Mouse (Mus musculus) forebrain, embryonic 10.5 days (tissue): ENCODE results near the gene Carm1. TPM values are rescaled to one million over a fixed set of nuclear protein-coding genes. Genes with fewer than 3 reads are reported as not detected.

Experiments used
- DNase-seq: peaks from one replicate; pipeline ENCODE4 v3.0.0-alpha.2; 2017; ENCODE audit warnings: low spot score; ENCODE audit errors: extremely low spot score
- H3K27ac ChIP-seq: fragments of 300-500 bp; sonication (generic); 2 replicates; pipeline ENCODE4 v1.5.1; 2016; ENCODE audit warnings: mild to moderate bottlenecking
- H3K27me3 ChIP-seq: fragments of 300-500 bp; sonication (generic); 2 replicates; pipeline ENCODE4 v1.6.1; 2016; ENCODE audit warnings: mild to moderate bottlenecking; ENCODE audit not compliant: poor library complexity, severe bottlenecking
- H3K36me3 ChIP-seq: fragments of 300-500 bp; sonication (generic); replicated peaks from 2 replicates; pipeline ENCODE4 v1.6.1; 2016; ENCODE audit warnings: mild to moderate bottlenecking, moderate library complexity
- H3K4me1 ChIP-seq: fragments of 300-500 bp; sonication (generic); 2 replicates; pipeline ENCODE4 v1.6.1; 2016
- H3K4me3 ChIP-seq: fragments of 300-500 bp; sonication (generic); 2 replicates; pipeline ENCODE4 v1.5.1; 2016; ENCODE audit warnings: mild to moderate bottlenecking, moderate library complexity
- H3K9me3 ChIP-seq: fragments of 300-500 bp; sonication (generic); 2 replicates; pipeline ENCODE4 v1.6.1; 2016; ENCODE audit warnings: mild to moderate bottlenecking, moderate library complexity
- WGBS: fragments of 180-500 bp; shearing (Covaris S2); methylation state at CpG from one replicate; pipeline ENCODE4 v1.1.7; 2016; 5-methylcytosine and 5-hydroxymethylcytosine counted together
- polyA plus RNA-seq: library from polyadenylated mRNA; unstranded; fragments of >200 nt; fragmentation: Nextera tagmentation; extraction: Ambion mirVana; gene quantifications from 2 replicates; pipeline ENCODE4 v1.2.1, GENCODE M21; 2016

The Carm1 gene
- polyA plus RNA-seq, 1 experiment from 2014 or later = 58.3 TPM

DNA sequence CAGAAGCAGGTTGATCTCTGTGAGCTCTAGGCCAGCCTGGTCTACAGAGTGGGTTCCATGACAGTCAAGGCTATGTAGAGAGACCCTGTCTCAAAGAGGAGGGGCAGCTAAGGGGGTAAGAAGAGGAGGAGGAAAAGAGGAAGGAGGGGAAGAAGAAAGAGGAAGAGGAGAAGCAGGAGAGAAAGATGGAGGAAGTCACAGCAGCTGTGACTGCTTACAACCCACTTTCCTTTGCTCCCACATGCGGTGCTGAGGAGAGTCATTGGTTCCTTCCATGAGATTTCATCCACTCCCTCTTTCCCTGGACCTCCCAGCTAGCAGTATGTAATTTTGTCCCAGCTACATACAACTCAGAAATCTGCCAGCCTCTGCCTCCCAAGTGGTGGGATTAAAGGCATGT is 60.0 kb downstream of the Carm1 start:
- Histone ChIP-seq H3K27me3 (no peaks in the 10 kb centered on the region), H3K27ac (no peak overlapping the region), H3K4me3 (no peak overlapping the region), H3K36me3 (no peaks in the 10 kb centered on the region), H3K4me1 (no peaks in the 10 kb centered on the region), H3K9me3 (no peaks in the 10 kb centered on the region)
- WGBS = 77% methylated on average over 1 of the region's 1 CpGs
- DNase-seq = no peak

DNA sequence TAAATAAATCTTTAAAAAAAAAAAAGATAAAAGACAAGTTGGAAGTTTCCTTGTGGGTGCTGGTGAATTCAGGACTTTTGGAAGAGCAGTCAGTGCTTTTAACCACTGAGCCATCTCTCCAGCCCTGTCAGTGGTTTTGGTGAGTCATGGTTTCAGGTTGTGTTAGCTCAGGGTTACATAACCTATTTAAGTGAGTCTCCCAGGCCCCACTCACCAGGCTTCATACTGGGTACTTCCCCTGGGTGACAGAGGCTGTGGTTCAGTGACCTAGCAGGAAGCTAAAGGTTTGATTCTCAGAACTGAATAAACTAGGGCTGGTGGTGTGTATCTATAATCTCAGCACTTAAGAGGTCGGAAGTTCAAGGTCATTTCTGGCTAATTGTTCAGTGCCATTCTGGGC is 63.2 kb downstream of the Carm1 start:
- Histone ChIP-seq H3K27ac (no peak overlapping the region), H3K36me3 (no peaks in the 10 kb centered on the region), H3K27me3 (no peaks in the 10 kb centered on the region), H3K4me3 (no peak overlapping the region), H3K9me3 (no peaks in the 10 kb centered on the region), H3K4me1 (peaks cover 4% of the 10 kb centered on the region)
- DNase-seq = no peak
- 96% methylated on average over 1 of the region's 1 CpGs for WGBS

DNA sequence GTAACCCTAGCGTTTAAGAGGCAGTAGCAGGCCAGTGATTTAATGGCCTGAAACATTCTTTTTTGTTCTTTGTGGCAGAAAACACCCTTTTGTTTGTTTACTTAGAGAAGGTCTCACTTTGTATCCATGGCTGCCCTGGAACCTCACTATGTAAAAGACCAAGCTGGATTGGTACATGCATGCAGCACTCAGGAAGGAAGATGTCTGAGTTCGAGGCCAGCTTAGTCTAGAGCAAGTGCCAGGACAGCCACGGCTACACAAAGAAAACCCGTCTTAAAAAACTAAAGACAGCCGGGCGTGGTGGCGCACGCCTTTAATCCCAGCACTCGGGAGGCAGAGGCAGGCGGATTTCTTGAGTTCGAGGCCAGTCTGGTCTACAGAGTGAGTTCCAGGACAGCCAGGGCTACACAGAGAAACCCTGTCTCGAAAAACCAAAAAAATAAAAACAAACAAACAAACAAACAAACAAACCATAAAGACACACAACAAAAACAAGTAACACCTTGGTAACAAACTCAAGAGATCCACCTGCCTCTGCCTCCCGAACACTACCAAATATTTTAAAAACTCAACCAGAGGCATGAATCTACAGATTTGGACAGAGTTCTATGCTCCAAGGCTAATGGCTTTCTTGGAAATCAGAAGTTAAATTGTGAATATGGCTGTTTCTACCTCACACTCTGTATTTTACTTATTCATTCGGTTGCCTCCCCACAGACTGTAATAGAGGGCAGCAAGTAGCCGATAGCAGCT is 68.3 kb downstream of the Carm1 start:
- no peaks in the 10 kb centered on the region for H3K9me3 ChIP-seq
- peaks cover 22% of the 10 kb centered on the region for H3K36me3 ChIP-seq
- peak overlapping the region; percentile 76 for H3K4me3 ChIP-seq
- peak overlapping the region; percentile 99 for H3K27ac ChIP-seq
- peaks cover 28% of the 10 kb centered on the region for H3K4me1 ChIP-seq
- WGBS = 79% methylated on average over 15 of the region's 15 CpGs
- no peaks in the 10 kb centered on the region for H3K27me3 ChIP-seq
- no peak for DNase-seq

- Histone ChIP-seq H3K27me3 (no peaks in the 10 kb centered on the region), H3K4me1 (peaks cover 28% of the 10 kb centered on the region), H3K4me3 (peak within 1 kb of the TSS; percentile 76), H3K9me3 (no peaks in the 10 kb centered on the region), H3K36me3 (peaks cover 27% of the 10 kb centered on the region), H3K27ac (peak within 1 kb of the TSS; percentile 99)
- peak; percentile 100 for DNase-seq
- WGBS = under 1% methylated on average over 45 of the region's 45 CpGs
These were observed 69.0 kb downstream of the Carm1 start, which contains the start of gene Smarca4 for GRCm38 (mm10) chr9:21615617-21616231. Gene Smarca4, plus strand, starts transcription at chr9:21616169.

DNA sequence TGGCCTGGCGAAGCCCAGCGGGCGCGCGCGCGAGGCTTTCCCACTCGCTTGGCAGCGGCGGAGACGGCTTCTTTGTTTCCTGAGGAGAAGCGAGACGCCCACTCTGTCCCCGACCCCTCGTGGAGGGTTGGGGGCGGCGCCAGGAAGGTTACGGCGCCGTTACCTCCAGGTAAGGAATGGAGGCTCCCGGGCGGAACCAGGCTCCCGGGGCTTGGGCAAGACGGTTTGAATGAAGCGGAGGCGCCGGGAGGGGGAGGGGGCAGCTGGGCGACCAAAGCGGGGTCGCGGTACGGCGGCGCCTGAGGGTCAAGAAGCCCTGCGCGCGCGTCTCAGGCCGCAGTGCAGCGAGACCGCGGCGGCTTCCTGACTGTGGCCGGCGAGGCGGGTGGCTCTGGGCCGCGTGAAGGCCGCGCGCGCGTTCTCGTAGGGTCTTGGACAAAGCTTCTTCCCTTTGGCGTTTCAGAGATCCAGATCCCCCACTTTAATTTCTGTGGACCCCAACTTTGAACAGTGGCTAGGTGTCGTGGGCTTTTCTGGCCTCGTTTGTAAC is 69.6 kb downstream of the Carm1 start:
- Histone ChIP-seq H3K27ac (peak overlapping the region; percentile 99), H3K9me3 (no peaks in the 10 kb centered on the region), H3K4me1 (peaks cover 28% of the 10 kb centered on the region), H3K4me3 (peak overlapping the region; percentile 76), H3K27me3 (no peaks in the 10 kb centered on the region), H3K36me3 (peaks cover 33% of the 10 kb centered on the region)
- DNase-seq = peak; percentile 89
- under 1% methylated on average over 57 of the region's 57 CpGs for WGBS

- Histone ChIP-seq H3K27ac (peak overlapping the region; percentile 99), H3K27me3 (no peaks in the 10 kb centered on the region), H3K9me3 (no peaks in the 10 kb centered on the region), H3K4me3 (peak overlapping the region; percentile 76), H3K36me3 (peaks cover 41% of the 10 kb centered on the region), H3K4me1 (peaks cover 28% of the 10 kb centered on the region)
- DNase-seq = peak; percentile 33
- 12% methylated on average over 10 of the region's 10 CpGs for WGBS
These were observed 70.4 kb downstream of the Carm1 start for GRCm38 (mm10) chr9:21617066-21617465.

GRCm38 (mm10) chr9:21620229-21620628 is 73.5 kb downstream of the Carm1 start:
- H3K36me3 ChIP-seq = peaks cover 58% of the 10 kb centered on the region
- WGBS = 94% methylated on average over 4 of the region's 4 CpGs
- H3K9me3 ChIP-seq = no peaks in the 10 kb centered on the region
- H3K27ac ChIP-seq = no peak overlapping the region
- peaks cover 20% of the 10 kb centered on the region for H3K4me1 ChIP-seq
- no peak overlapping the region for H3K4me3 ChIP-seq
- H3K27me3 ChIP-seq = no peaks in the 10 kb centered on the region
- no peak for DNase-seq

DNA sequence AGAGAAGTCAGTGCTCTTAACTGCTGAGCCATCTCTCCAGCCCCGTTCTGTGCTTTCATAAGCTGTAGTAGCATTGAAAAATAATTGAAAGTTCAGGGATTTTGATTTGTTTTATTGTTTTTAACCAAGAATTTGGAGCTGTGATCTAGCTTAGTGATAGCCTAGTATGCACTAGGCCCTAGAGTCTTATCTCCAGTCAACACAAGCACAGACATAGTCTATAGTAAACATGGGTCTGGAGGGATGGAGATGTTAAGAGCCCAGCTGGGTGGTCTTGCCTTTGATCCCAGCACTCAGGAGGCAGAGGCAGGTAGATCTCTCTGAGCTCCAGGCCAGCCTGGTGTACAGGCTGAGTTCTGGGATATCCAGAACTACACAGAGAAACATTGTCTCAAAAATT is 76.0 kb downstream of the Carm1 start:
- no peaks in the 10 kb centered on the region for H3K27me3 ChIP-seq
- H3K27ac ChIP-seq = no peak overlapping the region
- WGBS = 100% methylated on average over 1 of the region's 1 CpGs
- no peak for DNase-seq
- no peak overlapping the region for H3K4me3 ChIP-seq
- H3K9me3 ChIP-seq = no peaks in the 10 kb centered on the region
- H3K4me1 ChIP-seq = peaks cover 11% of the 10 kb centered on the region
- peaks cover 70% of the 10 kb centered on the region for H3K36me3 ChIP-seq

- Histone ChIP-seq H3K9me3 (no peaks in the 10 kb centered on the region), H3K27ac (no peak overlapping the region), H3K4me3 (no peak overlapping the region), H3K36me3 (peaks cover 58% of the 10 kb centered on the region), H3K27me3 (no peaks in the 10 kb centered on the region), H3K4me1 (no peaks in the 10 kb centered on the region)
- WGBS = 95% methylated on average over 10 of the region's 10 CpGs
- DNase-seq = no peak
These were observed 78.9 kb downstream of the Carm1 start for GRCm38 (mm10) chr9:21625342-21626339.

- no peaks in the 10 kb centered on the region for H3K4me1 ChIP-seq
- H3K27ac ChIP-seq = no peak overlapping the region
- no peaks in the 10 kb centered on the region for H3K9me3 ChIP-seq
- H3K36me3 ChIP-seq = peaks cover 58% of the 10 kb centered on the region
- no peak for DNase-seq
- H3K4me3 ChIP-seq = no peak overlapping the region
- H3K27me3 ChIP-seq = no peaks in the 10 kb centered on the region
These were observed 79.9 kb downstream of the Carm1 start for GRCm38 (mm10) chr9:21626571-21626970.

DNA sequence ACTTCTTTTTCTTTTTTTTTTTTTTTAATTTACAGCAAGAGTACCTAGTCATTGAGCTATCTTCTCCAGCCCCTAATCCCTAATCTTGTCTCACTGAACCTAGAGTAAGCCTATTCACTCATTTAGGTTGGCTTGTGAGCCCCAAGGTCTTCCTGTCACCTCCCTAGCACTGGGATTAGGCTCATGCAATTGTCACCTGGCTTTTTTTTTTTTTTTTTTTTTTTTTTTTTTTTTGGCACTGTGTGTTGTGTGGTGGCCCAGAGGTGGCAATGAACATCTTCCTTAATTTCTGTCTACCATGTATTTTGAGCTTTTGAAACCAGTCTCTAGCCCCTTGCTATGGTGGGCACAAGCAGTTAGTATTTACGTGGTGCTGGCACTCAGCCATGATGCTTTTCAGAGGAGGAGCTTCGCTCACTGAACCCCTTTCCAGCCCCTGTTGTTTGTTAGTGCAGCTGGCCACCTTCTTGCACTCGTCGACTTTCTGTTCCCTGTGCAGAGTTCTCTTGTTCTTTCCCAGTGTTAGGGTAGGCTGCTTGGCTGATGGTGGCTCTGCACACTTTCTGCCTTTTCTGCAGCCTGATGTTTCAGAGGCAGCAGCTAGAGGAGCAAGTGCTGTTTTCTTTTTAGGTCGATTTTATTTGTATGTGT is 80.6 kb downstream of the Carm1 start:
- WGBS = 90% methylated on average over 5 of the region's 5 CpGs
- no peaks in the 10 kb centered on the region for H3K27me3 ChIP-seq
- no peak overlapping the region for H3K4me3 ChIP-seq
- no peaks in the 10 kb centered on the region for H3K9me3 ChIP-seq
- H3K4me1 ChIP-seq = no peaks in the 10 kb centered on the region
- no peak overlapping the region for H3K27ac ChIP-seq
- no peak for DNase-seq
- peaks cover 51% of the 10 kb centered on the region for H3K36me3 ChIP-seq

GRCm38 (mm10) chr9:21630673-21631072 is 84.0 kb downstream of the Carm1 start:
- Histone ChIP-seq H3K27ac (no peak overlapping the region), H3K4me3 (no peak overlapping the region), H3K27me3 (no peaks in the 10 kb centered on the region), H3K36me3 (peaks cover 66% of the 10 kb centered on the region), H3K9me3 (no peaks in the 10 kb centered on the region), H3K4me1 (no peaks in the 10 kb centered on the region; the same call in 1 of the 2 replicates)
- 91% methylated on average over 3 of the region's 3 CpGs for WGBS
- DNase-seq = no peak
